Mouse (Mus musculus) midbrain, postnatal 0 days (tissue): ENCODE results near the gene Cenpu. TPM values are rescaled to one million over a fixed set of nuclear protein-coding genes. Genes with fewer than 3 reads are reported as not detected.
A peak's percentile ranks its signal among the peaks of the same experiment; 100 is the strongest.

Source experiments
- ATAC-seq: fragments of 200-750 bp; cut with Nextera tagmentation; 2 replicates; pipeline ENCODE4 v1.8.0; 2017; ENCODE audit warnings: moderate number of reproducible peaks, mild to moderate bottlenecking, moderate TSS enrichment, moderate library complexity; ENCODE audit not compliant: low FRiP score
- DNase-seq: peaks from one replicate; pipeline ENCODE4 v3.0.0-alpha.2; 2015; ENCODE audit warnings: low spot score
- H3K27ac ChIP-seq: fragments of 300-500 bp; sonication (generic); 2 replicates; pipeline ENCODE4 v1.5.1; 2014; ENCODE audit warnings: low read depth, mild to moderate bottlenecking, low read length, mixed read lengths
- H3K27me3 ChIP-seq: fragments of 300-500 bp; sonication (generic); 2 replicates; pipeline ENCODE4 v1.6.1; 2014; ENCODE audit warnings: low read length, control low read depth, mixed read lengths; ENCODE audit not compliant: insufficient read depth
- H3K36me3 ChIP-seq: fragments of 300-500 bp; sonication (generic); 2 replicates; pipeline ENCODE4 v1.6.1; 2014; ENCODE audit warnings: low read length, control low read depth, mixed read lengths; ENCODE audit not compliant: insufficient read depth
- H3K4me1 ChIP-seq: fragments of 300-500 bp; sonication (generic); 2 replicates; pipeline ENCODE4 v1.6.1; 2014; ENCODE audit warnings: mild to moderate bottlenecking, control low read depth, antibody characterized with exemption, low read length, mixed read lengths; ENCODE audit not compliant: insufficient read depth
- H3K4me2 ChIP-seq: fragments of 300-500 bp; sonication (generic); 2 replicates; pipeline ENCODE4 v1.6.1; 2014; ENCODE audit warnings: low read depth, mild to moderate bottlenecking, low read length, mixed read lengths; ENCODE audit not compliant: poor library complexity, severe bottlenecking
- H3K4me3 ChIP-seq: fragments of 300-500 bp; sonication (generic); 2 replicates; pipeline ENCODE4 v1.5.1; 2014; ENCODE audit warnings: low read depth, mild to moderate bottlenecking, low read length, moderate library complexity
- H3K9ac ChIP-seq: fragments of 300-500 bp; sonication (generic); replicated peaks from 2 replicates; pipeline ENCODE4 v1.6.1; 2014; ENCODE audit warnings: mild to moderate bottlenecking, low read length, moderate library complexity, mixed read lengths; ENCODE audit not compliant: poor library complexity, severe bottlenecking
- H3K9me3 ChIP-seq: fragments of 300-500 bp; sonication (generic); 2 replicates; pipeline ENCODE4 v1.6.1; 2016; ENCODE audit warnings: low read length, control low read depth
- CTCF ChIP-seq: IDR thresholded peaks from 2 replicates; pipeline ENCODE4 v1.5.1; 2016; ENCODE audit warnings: antibody characterized with exemption, mild to moderate bottlenecking
- WGBS: fragments of 180-500 bp; shearing (Covaris S2); extraction: QIAGEN DNeasy Blood & Tissue Kit; methylation state at CpG from one replicate; pipeline ENCODE4 v1.1.7; 2014; 5-methylcytosine and 5-hydroxymethylcytosine counted together
- polyA plus RNA-seq: library from polyadenylated mRNA; unstranded; fragments of >200 nt; fragmentation: Nextera tagmentation; extraction: Ambion mirVana; gene quantifications from 2 replicates; pipeline ENCODE4 v1.2.1, GENCODE M21; 2015
- total RNA-seq: library from RNA; depleted of rRNA; stranded (reverse); fragments of >200 nt; gene quantifications from 2 replicates; pipeline ENCODE4 v1.2.3, GENCODE M21; 2014

Gene Cenpu
- total and polyA plus RNA-seq, 2 experiments from 2014 or later: 2.9 to 6.6 TPM

GRCm38 (mm10) chr8:46552441-46552765 lies 575 bp downstream of the Cenpu start:
- Histone ChIP-seq H3K9me3 (no peaks in the 10 kb centered on the region), H3K4me1 (peaks cover 4% of the 10 kb centered on the region; the same call in 1 of the 2 replicates), H3K9ac (peak overlapping the region; percentile 44; the same call in 1 of the 2 replicates), H3K36me3 (no peaks in the 10 kb centered on the region), H3K27ac (no peak overlapping the region), H3K27me3 (no peaks in the 10 kb centered on the region), H3K4me3 (peak overlapping the region; percentile 66), H3K4me2 (peak overlapping the region; percentile 66)
- no peak for ATAC-seq
- 3% methylated on average over 10 of the region's 10 CpGs for WGBS
- DNase-seq: no peak
- no peak for TF ChIP-seq CTCF

GRCm38 (mm10) chr8:46559428-46559827 lies 7.6 kb downstream of the Cenpu start:
- peak; percentile 39 for DNase-seq
- Histone ChIP-seq H3K4me2 (no peak overlapping the region), H3K9me3 (no peaks in the 10 kb centered on the region), H3K27me3 (no peaks in the 10 kb centered on the region), H3K4me3 (no peak overlapping the region), H3K9ac (no peak overlapping the region), H3K36me3 (no peaks in the 10 kb centered on the region), H3K27ac (no peak overlapping the region), H3K4me1 (no peaks in the 10 kb centered on the region)
- TF ChIP-seq CTCF: peak; percentile 61
- ATAC-seq: no peak
- 78% methylated on average over 6 of the region's 6 CpGs for WGBS

- H3K27ac ChIP-seq: no peak overlapping the region
- H3K9me3 ChIP-seq: no peaks in the 10 kb centered on the region
- 92% methylated on average over 16 of the region's 16 CpGs for WGBS
- H3K36me3 ChIP-seq: no peaks in the 10 kb centered on the region
- no peak for DNase-seq
- no peak for ATAC-seq
- H3K4me1 ChIP-seq: no peaks in the 10 kb centered on the region
- no peak overlapping the region for H3K9ac ChIP-seq
- TF ChIP-seq CTCF: no peak
- H3K4me3 ChIP-seq: no peak overlapping the region
- H3K27me3 ChIP-seq: no peaks in the 10 kb centered on the region
- no peak overlapping the region for H3K4me2 ChIP-seq
Measured at GRCm38 (mm10) chr8:46562333-46562732, 10.5 kb downstream of the Cenpu start.

GRCm38 (mm10) chr8:46566914-46567529 lies 15.2 kb downstream of the Cenpu start:
- no peak overlapping the region for H3K9ac ChIP-seq
- no peaks in the 10 kb centered on the region for H3K4me1 ChIP-seq
- no peak for DNase-seq
- TF ChIP-seq CTCF: no peak
- H3K36me3 ChIP-seq: no peaks in the 10 kb centered on the region
- H3K27me3 ChIP-seq: no peaks in the 10 kb centered on the region
- no peaks in the 10 kb centered on the region for H3K9me3 ChIP-seq
- WGBS: 86% methylated on average over 7 of the region's 7 CpGs
- no peak overlapping the region for H3K4me3 ChIP-seq
- H3K4me2 ChIP-seq: no peak overlapping the region
- no peak for ATAC-seq
- no peak overlapping the region for H3K27ac ChIP-seq

GRCm38 (mm10) chr8:46567946-46568345 lies 16.1 kb downstream of the Cenpu start:
- Histone ChIP-seq H3K9ac (no peak overlapping the region), H3K4me2 (no peak overlapping the region), H3K27me3 (no peaks in the 10 kb centered on the region), H3K9me3 (no peaks in the 10 kb centered on the region), H3K36me3 (0 out of 2 replicates have a peak, but pooled peaks cover under 1% of the 10 kb centered on the region), H3K4me3 (no peak overlapping the region), H3K27ac (no peak overlapping the region), H3K4me1 (no peaks in the 10 kb centered on the region)
- 95% methylated on average over 8 of the region's 8 CpGs for WGBS
- no peak for DNase-seq
- ATAC-seq: no peak
- no peak for TF ChIP-seq CTCF

GRCm38 (mm10) chr8:46568942-46569341 lies 17.1 kb downstream of the Cenpu start:
- Histone ChIP-seq H3K9ac (no peak overlapping the region), H3K36me3 (0 out of 2 replicates have a peak, but pooled peaks cover 2% of the 10 kb centered on the region), H3K9me3 (no peaks in the 10 kb centered on the region), H3K4me2 (no peak overlapping the region), H3K27me3 (no peaks in the 10 kb centered on the region), H3K4me3 (no peak overlapping the region), H3K4me1 (no peaks in the 10 kb centered on the region), H3K27ac (no peak overlapping the region)
- DNase-seq (peak; percentile 22), ATAC-seq (no peak)
- peak; percentile 67 for TF ChIP-seq CTCF
- WGBS: 83% methylated on average over 2 of the region's 2 CpGs
